Mouse (Mus musculus): Measurements from ENCODE around the gene Lgi4.
A peak's percentile ranks its signal among the peaks of the same experiment; 100 is the strongest.

The Lgi4 gene

GRCm38 (mm10) chr7:31077885-31078445, 18.8 kb downstream of the Lgi4 start:
- DNase-seq (ENCODE audit: low spot score) = peak; percentile 63

GRCm38 (mm10) chr7:31079670-31080069, 20.5 kb downstream of the Lgi4 start:
- DNase-seq (ENCODE audit: low spot score) = no peak

- DNase-seq (ENCODE audit: low spot score) = no peak
Measured at GRCm38 (mm10) chr7:31080611-31081010, 21.5 kb downstream of the Lgi4 start.

GRCm38 (mm10) chr7:31081106-31081505, 22.0 kb downstream of the Lgi4 start:
- DNase-seq (ENCODE audit: low spot score) = no peak

GRCm38 (mm10) chr7:31082106-31082505, 23.0 kb downstream of the Lgi4 start:
- DNase-seq (ENCODE audit: low spot score) = no peak

- no peak for DNase-seq (ENCODE audit: low spot score)
Measured at GRCm38 (mm10) chr7:31082831-31083588, 23.9 kb downstream of the Lgi4 start.

- DNase-seq (ENCODE audit: low spot score) = no peak
Measured at GRCm38 (mm10) chr7:31084140-31084539, 25.0 kb downstream of the Lgi4 start.

GRCm38 (mm10) chr7:31085171-31085570, 26.0 kb downstream of the Lgi4 start:
- no peak for DNase-seq (ENCODE audit: low spot score)

GRCm38 (mm10) chr7:31086175-31086755, 27.1 kb downstream of the Lgi4 start:
- no peak for DNase-seq (ENCODE audit: low spot score)

- DNase-seq (ENCODE audit: low spot score) = no peak
Measured at GRCm38 (mm10) chr7:31087262-31087661, 28.1 kb downstream of the Lgi4 start.

GRCm38 (mm10) chr7:31088206-31088605, 29.1 kb downstream of the Lgi4 start:
- DNase-seq (ENCODE audit: low spot score) = no peak

GRCm38 (mm10) chr7:31089721-31090120, 30.6 kb downstream of the Lgi4 start:
- DNase-seq (ENCODE audit: low spot score) = no peak

- no peak for DNase-seq (ENCODE audit: low spot score)
Measured at GRCm38 (mm10) chr7:31094774-31095501, 35.8 kb downstream of the Lgi4 start.

GRCm38 (mm10) chr7:31096892-31097564, 37.9 kb downstream of the Lgi4 start:
- no peak for DNase-seq (ENCODE audit: low spot score)

GRCm38 (mm10) chr7:31097583-31098248, 38.6 kb downstream of the Lgi4 start:
- peak; percentile 84 for DNase-seq (ENCODE audit: low spot score)

- no peak for DNase-seq (ENCODE audit: low spot score)
Measured at GRCm38 (mm10) chr7:31098697-31099611, 39.8 kb downstream of the Lgi4 start.

GRCm38 (mm10) chr7:31099612-31099982, 40.5 kb downstream of the Lgi4 start:
- DNase-seq (ENCODE audit: low spot score) = no peak

GRCm38 (mm10) chr7:31100786-31101185, 41.6 kb downstream of the Lgi4 start:
- DNase-seq (ENCODE audit: low spot score) = no peak

GRCm38 (mm10) chr7:31105061-31105768, 46.1 kb downstream of the Lgi4 start:
- peak; percentile 51 for DNase-seq (ENCODE audit: low spot score)

GRCm38 (mm10) chr7:31106166-31106565, 47.0 kb downstream of the Lgi4 start:
- DNase-seq (ENCODE audit: low spot score) = no peak

Data from ovary, postnatal 14 days (tissue).